Mouse (Mus musculus) frontal cortex, postnatal 25 days (tissue): ENCODE measurements around the gene Itga2.
A peak's percentile ranks its signal among the peaks of the same experiment; 100 is the strongest.

Experiments
- DNase-seq, 2 experiments: peaks; one replicate each; pipeline ENCODE4 v3.0.0; 2022; ENCODE audit warnings: low spot score in 2 of 2

Itga2 gene

DNA sequence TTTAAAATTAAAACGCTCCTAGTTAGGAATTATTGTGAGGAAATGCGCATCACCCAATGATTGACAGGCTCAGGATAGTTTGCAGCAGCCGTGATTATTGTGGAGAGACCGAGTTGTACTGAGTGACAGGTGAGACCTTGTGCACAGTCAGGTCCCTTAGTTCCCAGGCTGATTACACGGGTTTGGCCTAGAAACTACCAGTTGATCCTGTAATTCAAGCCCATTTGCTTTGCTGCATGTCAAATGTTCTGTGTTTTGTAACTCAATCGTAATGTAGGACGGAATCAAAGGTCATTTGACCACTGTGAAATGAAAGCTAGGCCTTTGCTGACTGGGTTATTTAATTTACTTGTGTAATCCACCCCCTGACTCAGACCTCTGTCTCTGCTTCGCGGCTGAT is 113.4 kb downstream of the Itga2 start:
- DNase-seq: no peak

GRCm38 (mm10) chr13:114817751-114818360 is 114.0 kb downstream of the Itga2 start, which contains the start of gene Mocs2:
Gene Mocs2 (plus strand): TSS chr13:114818236.
- peak; percentile 80 to 86 for DNase-seq

DNA sequence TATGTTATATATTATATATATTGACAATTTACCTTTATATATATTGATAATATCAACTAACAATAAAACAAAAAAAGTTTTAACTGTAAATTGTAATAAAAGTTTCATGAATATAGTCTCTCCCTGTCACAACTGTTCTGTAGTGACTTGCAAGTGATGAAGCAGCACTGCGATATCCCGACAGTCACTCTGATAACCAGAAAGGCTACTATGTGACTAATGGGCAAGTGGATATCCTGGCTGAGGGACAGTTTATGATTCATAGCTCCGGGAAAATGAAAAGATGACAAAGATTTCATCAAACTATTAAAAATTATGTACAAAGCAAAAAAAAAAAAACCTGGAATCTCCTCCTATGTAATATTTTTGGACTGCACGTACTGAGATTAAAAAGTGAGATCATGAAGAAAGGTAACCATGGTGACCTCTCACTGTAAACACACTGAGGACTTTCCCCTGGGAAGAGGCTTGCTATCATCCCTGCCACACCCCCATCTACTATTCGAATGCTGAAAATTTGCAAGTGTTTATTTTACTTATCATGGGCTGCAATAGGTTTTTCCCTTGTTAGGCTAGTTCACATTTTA is 122.2 kb downstream of the Itga2 start:
- no peak for DNase-seq

DNA sequence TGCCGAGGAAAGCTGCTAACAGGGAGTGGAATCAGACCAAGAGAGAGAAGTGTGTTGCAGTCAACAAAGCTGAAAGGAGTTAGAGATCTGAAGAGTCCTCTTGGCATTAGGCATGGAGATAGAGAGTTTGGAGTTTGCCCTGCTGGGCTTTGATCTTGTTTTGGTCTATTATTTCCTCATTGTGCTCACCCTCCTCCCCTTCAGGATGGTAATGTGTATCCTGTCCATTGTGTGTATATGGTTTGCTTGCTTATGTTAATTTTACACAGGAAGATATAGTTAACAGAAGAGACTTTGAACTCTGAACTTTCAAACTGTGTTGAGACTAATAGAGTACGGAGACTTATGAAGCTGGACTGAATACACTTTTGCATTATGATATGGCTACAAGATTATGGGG is 128.9 kb downstream of the Itga2 start:
- DNase-seq: no peak

GRCm38 (mm10) chr13:114801857-114802256 is 130.0 kb downstream of the Itga2 start:
- DNase-seq: no peak

- peak; percentile 28 to 65 for DNase-seq
Measured at GRCm38 (mm10) chr13:114793250-114794030, 138.5 kb downstream of the Itga2 start.

DNA sequence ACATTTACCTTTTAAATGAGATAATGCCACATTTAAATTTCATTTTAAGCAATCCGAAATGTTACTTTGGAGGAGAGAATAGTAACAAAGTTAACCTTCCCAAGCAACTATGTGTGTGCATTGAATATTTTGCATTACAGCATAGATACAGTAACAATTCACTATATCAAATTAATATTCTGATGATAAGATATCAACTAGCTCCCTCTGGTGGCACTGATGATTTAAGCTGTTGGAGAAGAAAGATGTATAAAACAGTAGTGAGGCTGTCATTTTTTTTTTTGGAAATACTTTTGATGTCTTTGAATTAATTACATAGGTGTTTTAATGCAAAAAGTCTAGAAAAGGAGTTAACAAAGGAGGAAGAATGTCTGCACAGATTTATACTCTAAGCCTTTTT is 140.4 kb downstream of the Itga2 start:
- no peak for DNase-seq
